Mouse (Mus musculus) hindbrain, embryonic 13.5 days (tissue): ENCODE measurements at regions not wholly inside any gene's neighbourhood (a gene's known extent, or its start where the extent isn't known, plus 50 kb on each side); places are given as distances from the start of the nearest gene placed in this dataset.
A peak's percentile ranks its signal among the peaks of the same experiment; 100 is the strongest.

Experiments
- ATAC-seq: fragments of 200-750 bp; cut with Nextera tagmentation; 2 replicates; pipeline ENCODE4 v1.8.0; 2017; ENCODE audit warnings: moderate TSS enrichment; ENCODE audit not compliant: low FRiP score
- H3K27ac ChIP-seq: fragments of 300-500 bp; sonication (generic); 2 replicates; pipeline ENCODE4 v1.5.1; 2015; ENCODE audit warnings: inconsistent platforms, mild to moderate bottlenecking, moderate library complexity
- H3K27me3 ChIP-seq: fragments of 300-500 bp; sonication (generic); 2 replicates; pipeline ENCODE4 v1.6.1; 2015; ENCODE audit warnings: mild to moderate bottlenecking, inconsistent platforms
- H3K36me3 ChIP-seq: fragments of 300-500 bp; sonication (generic); 2 replicates; pipeline ENCODE4 v1.6.1; 2015; ENCODE audit warnings: mild to moderate bottlenecking, inconsistent platforms
- H3K4me1 ChIP-seq: fragments of 300-500 bp; sonication (generic); replicated peaks from 2 replicates; pipeline ENCODE4 v1.6.1; 2015; ENCODE audit warnings: inconsistent platforms
- H3K4me2 ChIP-seq: fragments of 300-500 bp; sonication (generic); 2 replicates; pipeline ENCODE4 v1.6.1; 2015; ENCODE audit warnings: inconsistent platforms, mild to moderate bottlenecking, moderate library complexity
- H3K4me3 ChIP-seq: fragments of 300-500 bp; sonication (generic); 2 replicates; pipeline ENCODE4 v1.5.1; 2015; ENCODE audit warnings: mild to moderate bottlenecking, inconsistent platforms
- H3K9ac ChIP-seq: fragments of 300-500 bp; sonication (generic); 2 replicates; pipeline ENCODE4 v1.6.1; 2015; ENCODE audit warnings: mild to moderate bottlenecking, inconsistent platforms
- H3K9me3 ChIP-seq: fragments of 300-500 bp; sonication (generic); 2 replicates; pipeline ENCODE4 v1.6.1; 2016; ENCODE audit warnings: inconsistent platforms
- WGBS: fragments of 180-500 bp; shearing (Covaris S2); methylation state at CpG from one replicate; pipeline ENCODE4 v1.1.7; 2015; 5-methylcytosine and 5-hydroxymethylcytosine counted together

DNA sequence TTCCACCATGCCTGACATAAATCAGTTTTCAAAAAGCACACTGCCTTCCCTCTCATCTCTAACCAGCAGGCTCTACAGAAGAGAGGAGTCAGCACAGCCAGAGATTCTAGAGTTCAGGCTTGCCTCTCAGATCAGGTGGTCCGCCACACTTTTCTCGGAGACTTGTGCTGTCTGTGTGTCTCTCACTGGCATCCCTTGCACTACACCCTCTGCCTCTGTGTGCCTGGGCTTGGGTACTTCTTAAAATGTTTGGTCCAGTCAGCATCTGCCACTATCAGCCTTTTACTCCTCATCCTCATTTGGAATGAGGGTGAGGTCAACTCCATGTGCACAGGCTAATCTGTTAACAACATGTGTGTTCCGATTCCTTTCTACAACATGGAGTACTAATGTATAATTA is 92.0 kb downstream of the S1pr1 start:
- Histone ChIP-seq H3K36me3 (no peaks in the 10 kb centered on the region), H3K4me3 (no peak overlapping the region), H3K27me3 (no peaks in the 10 kb centered on the region), H3K27ac (no peak overlapping the region), H3K9ac (no peak overlapping the region), H3K4me2 (no peak overlapping the region), H3K9me3 (no peaks in the 10 kb centered on the region), H3K4me1 (0 out of 2 replicates have a peak, but pooled peaks cover 6% of the 10 kb centered on the region)
- no peak for ATAC-seq
- 96% methylated on average over 3 of the region's 3 CpGs for WGBS

- Histone ChIP-seq H3K9ac (no peak overlapping the region), H3K9me3 (no peaks in the 10 kb centered on the region), H3K36me3 (no peaks in the 10 kb centered on the region), H3K4me3 (no peak overlapping the region), H3K27ac (no peak overlapping the region), H3K4me1 (0 out of 2 replicates have a peak, but pooled peaks cover 6% of the 10 kb centered on the region), H3K4me2 (no peak overlapping the region), H3K27me3 (no peaks in the 10 kb centered on the region)
- WGBS: 86% methylated on average over 2 of the region's 2 CpGs
- no peak for ATAC-seq
Measured at GRCm38 (mm10) chr3:115622300-115622699, 92.6 kb downstream of the S1pr1 start.

- no peaks in the 10 kb centered on the region for H3K36me3 ChIP-seq
- H3K4me2 ChIP-seq: no peak overlapping the region
- no peak overlapping the region for H3K27ac ChIP-seq
- H3K4me1 ChIP-seq: 0 out of 2 replicates have a peak, but pooled peaks cover 6% of the 10 kb centered on the region
- WGBS: 80% methylated on average over 3 of the region's 3 CpGs
- H3K27me3 ChIP-seq: no peaks in the 10 kb centered on the region
- H3K9ac ChIP-seq: no peak overlapping the region
- no peak overlapping the region for H3K4me3 ChIP-seq
- H3K9me3 ChIP-seq: no peaks in the 10 kb centered on the region
- ATAC-seq: no peak
Measured at GRCm38 (mm10) chr3:115619970-115620369, 94.9 kb downstream of the S1pr1 start.

DNA sequence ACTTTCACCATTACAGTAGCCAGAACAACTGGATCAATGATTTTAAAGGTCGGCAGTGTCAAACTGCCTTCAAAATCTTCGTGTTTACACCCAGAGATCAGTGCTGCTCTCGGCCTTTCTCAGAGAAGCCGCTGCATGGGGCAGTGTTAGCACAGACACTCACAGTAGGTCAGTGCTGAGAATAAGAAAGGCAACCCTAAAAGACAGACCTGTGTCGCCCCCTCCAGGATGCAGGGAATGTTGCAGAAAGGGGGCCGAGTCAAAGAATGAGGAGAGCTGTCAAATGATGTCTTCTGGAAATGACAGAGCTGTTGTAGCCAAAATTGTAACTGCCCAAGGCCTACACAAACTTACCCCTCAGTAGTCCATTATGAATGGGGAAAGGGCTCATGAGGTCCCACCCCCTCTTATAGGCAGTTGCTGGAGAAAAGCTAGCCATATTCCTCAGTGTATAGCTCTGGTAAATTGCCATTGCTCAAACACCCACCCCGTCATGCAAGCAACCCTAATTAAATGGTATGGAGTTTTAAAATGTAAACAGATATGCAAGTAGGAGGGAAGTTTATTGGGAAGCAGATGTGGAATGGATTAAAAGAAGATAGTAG is 98.8 kb downstream of the S1pr1 start:
- 29% methylated on average over 7 of the region's 7 CpGs for WGBS
- H3K4me3 ChIP-seq: no peak overlapping the region
- H3K27me3 ChIP-seq: no peaks in the 10 kb centered on the region
- no peak overlapping the region for H3K4me2 ChIP-seq
- H3K4me1 ChIP-seq: no peaks in the 10 kb centered on the region
- ATAC-seq: peak; percentile 83
- H3K27ac ChIP-seq: no peak overlapping the region
- no peak overlapping the region for H3K9ac ChIP-seq
- H3K9me3 ChIP-seq: no peaks in the 10 kb centered on the region
- no peaks in the 10 kb centered on the region for H3K36me3 ChIP-seq

GRCm38 (mm10) chr3:115612859-115613258 is 102.0 kb downstream of the S1pr1 start:
- H3K36me3 ChIP-seq: no peaks in the 10 kb centered on the region
- no peak overlapping the region for H3K9ac ChIP-seq
- H3K27me3 ChIP-seq: no peaks in the 10 kb centered on the region
- H3K27ac ChIP-seq: no peak overlapping the region
- H3K9me3 ChIP-seq: no peaks in the 10 kb centered on the region
- H3K4me2 ChIP-seq: no peak overlapping the region
- H3K4me1 ChIP-seq: no peaks in the 10 kb centered on the region
- WGBS: 74% methylated on average over 6 of the region's 6 CpGs
- no peak for ATAC-seq
- H3K4me3 ChIP-seq: no peak overlapping the region

GRCm38 (mm10) chr3:115608087-115608486 is 106.8 kb downstream of the S1pr1 start:
- Histone ChIP-seq H3K27ac (no peak overlapping the region), H3K9me3 (no peaks in the 10 kb centered on the region), H3K4me1 (no peaks in the 10 kb centered on the region), H3K9ac (no peak overlapping the region), H3K4me3 (no peak overlapping the region), H3K36me3 (no peaks in the 10 kb centered on the region), H3K27me3 (no peaks in the 10 kb centered on the region), H3K4me2 (no peak overlapping the region)
- no peak for ATAC-seq
- 89% methylated on average over 5 of the region's 5 CpGs for WGBS

DNA sequence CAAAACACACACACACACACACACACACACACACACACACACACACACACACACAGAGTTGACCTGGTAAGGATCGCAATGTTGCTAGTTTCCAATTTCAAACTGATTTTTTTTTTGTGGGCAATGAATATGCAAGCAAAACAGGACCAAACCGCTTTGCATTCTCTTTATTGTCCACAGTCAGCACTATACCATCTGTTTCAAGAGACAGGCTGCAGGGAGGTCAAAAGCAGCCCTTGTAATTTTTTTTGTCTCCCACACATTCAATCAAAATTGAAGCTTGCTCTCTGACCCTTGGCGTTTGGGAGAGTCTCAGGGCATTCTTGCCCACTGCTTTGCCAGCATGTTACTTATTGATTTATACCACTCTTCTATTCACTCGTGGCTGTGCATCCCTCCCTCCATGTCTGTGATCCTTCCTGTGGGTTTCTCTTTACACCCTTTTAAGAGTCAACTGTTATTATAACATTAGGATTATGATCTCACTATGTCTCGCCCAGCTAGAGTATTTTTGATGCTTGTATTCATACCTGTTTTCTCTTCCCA is 110.1 kb downstream of the S1pr1 start:
- H3K4me2 ChIP-seq: no peak overlapping the region
- 28% methylated on average over 5 of the region's 5 CpGs for WGBS
- no peak overlapping the region for H3K27ac ChIP-seq
- H3K36me3 ChIP-seq: no peaks in the 10 kb centered on the region
- no peaks in the 10 kb centered on the region for H3K4me1 ChIP-seq
- H3K9me3 ChIP-seq: no peaks in the 10 kb centered on the region
- H3K9ac ChIP-seq: no peak overlapping the region
- no peak for ATAC-seq
- no peak overlapping the region for H3K4me3 ChIP-seq
- no peaks in the 10 kb centered on the region for H3K27me3 ChIP-seq

DNA sequence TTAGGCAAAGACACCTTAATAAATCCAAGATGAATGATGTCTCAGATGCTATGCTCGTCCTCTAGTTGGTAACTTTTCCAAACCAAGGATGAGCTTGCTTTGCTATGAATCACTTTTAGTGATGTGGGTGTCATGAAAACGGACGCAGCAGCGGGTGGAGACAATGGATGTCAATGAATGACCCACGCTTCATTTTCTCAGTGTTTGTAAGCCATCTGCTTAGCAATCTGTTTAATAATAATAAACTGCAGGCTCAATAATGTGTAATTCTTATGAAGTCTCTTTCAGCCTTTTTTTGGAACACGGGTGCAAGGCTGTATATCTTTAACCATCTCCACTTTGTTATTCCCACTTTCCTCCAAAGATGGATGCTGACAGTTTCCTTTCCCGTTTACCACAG is 110.6 kb downstream of the S1pr1 start:
- H3K4me3 ChIP-seq: no peak overlapping the region
- WGBS: 30% methylated on average over 7 of the region's 7 CpGs

GRCm38 (mm10) chr3:115603803-115604202 is 111.1 kb downstream of the S1pr1 start:
- Histone ChIP-seq H3K9ac (no peak overlapping the region), H3K4me1 (no peaks in the 10 kb centered on the region), H3K27me3 (no peaks in the 10 kb centered on the region), H3K4me3 (no peak overlapping the region), H3K27ac (no peak overlapping the region), H3K36me3 (no peaks in the 10 kb centered on the region), H3K9me3 (no peaks in the 10 kb centered on the region), H3K4me2 (no peak overlapping the region)
- no peak for ATAC-seq
- 72% methylated on average over 3 of the region's 3 CpGs for WGBS

More for the DNA sequence above, 110.6 kb downstream of the S1pr1 start:
- Histone ChIP-seq H3K9ac (no peak overlapping the region), H3K4me1 (no peaks in the 10 kb centered on the region), H3K36me3 (no peaks in the 10 kb centered on the region), H3K4me2 (no peak overlapping the region), H3K27ac (no peak overlapping the region), H3K9me3 (no peaks in the 10 kb centered on the region), H3K27me3 (no peaks in the 10 kb centered on the region)
- ATAC-seq: no peak

- Histone ChIP-seq H3K27ac (no peak overlapping the region), H3K9ac (no peak overlapping the region), H3K9me3 (no peaks in the 10 kb centered on the region), H3K36me3 (no peaks in the 10 kb centered on the region), H3K4me1 (no peaks in the 10 kb centered on the region), H3K4me3 (no peak overlapping the region), H3K4me2 (no peak overlapping the region), H3K27me3 (no peaks in the 10 kb centered on the region)
- ATAC-seq: no peak
- WGBS: 100% methylated on average over 2 of the region's 2 CpGs
Measured at GRCm38 (mm10) chr3:115599281-115599680, 115.6 kb downstream of the S1pr1 start.

DNA sequence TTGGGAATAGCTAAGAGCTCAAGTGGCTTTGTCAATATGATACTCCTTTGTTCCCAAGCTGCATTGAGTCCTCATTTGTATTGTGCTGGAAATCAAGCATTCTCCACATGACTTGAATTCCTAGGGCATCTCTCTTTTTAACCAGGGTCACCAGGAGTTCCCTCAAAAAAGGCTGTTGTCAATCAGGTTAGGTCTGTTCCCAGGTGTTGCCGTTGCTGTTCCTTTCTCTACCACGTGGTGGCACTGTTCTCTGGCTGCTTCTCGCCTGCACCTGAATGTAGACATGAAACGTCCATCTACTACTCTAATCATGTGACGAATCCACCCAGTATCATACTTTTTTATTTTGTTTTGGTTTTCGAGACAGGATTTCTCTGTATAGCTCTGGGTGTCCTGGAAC is 118.3 kb downstream of the S1pr1 start:
- ATAC-seq: peak; percentile 39; the same call in 1 of the 2 replicates

GRCm38 (mm10) chr3:115590716-115591115 is 124.2 kb downstream of the S1pr1 start:
- Histone ChIP-seq H3K27me3 (no peaks in the 10 kb centered on the region), H3K4me2 (no peak overlapping the region), H3K4me1 (no peaks in the 10 kb centered on the region), H3K36me3 (no peaks in the 10 kb centered on the region), H3K27ac (no peak overlapping the region), H3K9me3 (no peaks in the 10 kb centered on the region), H3K9ac (no peak overlapping the region), H3K4me3 (no peak overlapping the region)
- ATAC-seq: no peak
- 76% methylated on average over 5 of the region's 5 CpGs for WGBS

More for the DNA sequence above, 118.3 kb downstream of the S1pr1 start:
- no peak overlapping the region for H3K9ac ChIP-seq
- WGBS: 36% methylated on average over 6 of the region's 6 CpGs
- H3K9me3 ChIP-seq: no peaks in the 10 kb centered on the region
- no peaks in the 10 kb centered on the region for H3K27me3 ChIP-seq
- no peaks in the 10 kb centered on the region for H3K36me3 ChIP-seq
- H3K4me3 ChIP-seq: no peak overlapping the region
- no peak overlapping the region for H3K27ac ChIP-seq
- no peaks in the 10 kb centered on the region for H3K4me1 ChIP-seq
- no peak overlapping the region for H3K4me2 ChIP-seq

- H3K9me3 ChIP-seq: no peaks in the 10 kb centered on the region
- H3K4me2 ChIP-seq: no peak overlapping the region
- 80% methylated on average over 2 of the region's 2 CpGs for WGBS
- H3K27ac ChIP-seq: no peak overlapping the region
- H3K4me3 ChIP-seq: no peak overlapping the region
- no peaks in the 10 kb centered on the region for H3K27me3 ChIP-seq
- H3K9ac ChIP-seq: no peak overlapping the region
- ATAC-seq: no peak
- H3K4me1 ChIP-seq: no peaks in the 10 kb centered on the region
- no peaks in the 10 kb centered on the region for H3K36me3 ChIP-seq
Measured at GRCm38 (mm10) chr3:115588585-115588984, 126.3 kb downstream of the S1pr1 start.
